Mouse (Mus musculus) gastrocnemius, postnatal 14 days (tissue): Measurements from ENCODE around the gene Cdh1. TPM values are rescaled to one million over a fixed set of nuclear protein-coding genes. Genes with fewer than 3 reads are reported as not detected.
"Not testable (repeated sequence)": the region's sequence is repeated elsewhere in the genome, so short reads cannot be mapped to it uniquely, and the experiment has no call there.

Source experiments
- DNase-seq: peaks from one replicate; pipeline ENCODE4 v3.0.0; 2021; ENCODE audit warnings: mixed read lengths
- intact Hi-C: fragments of 180-260 bp; cut with DNase I; formaldehyde crosslinking; loops from one replicate; pipeline ENCODE4 v1.15.1; 2025; ENCODE audit warnings: low total_unique reads
- long read RNA-seq, 2 experiments: library from polyadenylated mRNA; stranded (forward); transcript quantifications; one replicate each; pipeline ENCODE4 v2.0.0; 2021
- total RNA-seq, 2 experiments: library from RNA; stranded (reverse); gene quantifications; 2 replicates each; pipeline ENCODE4 v1.2.3; 2021

The Cdh1 gene
- 1 to 10 TPM in 1 of 2 experiments, under 1 TPM in 1; 0.55 to 1.4 TPM for total RNA-seq
- long read RNA-seq, experiment 1, partial matches to known transcripts: 1 of 1 reads
- long read RNA-seq, experiment 1, other reads (novel, unspliced or antisense): 0 of 1 reads
- long read RNA-seq, experiment 2: 0 reads

GRCm38 (mm10) chr8:106603131-106603819, at the start of gene Cdh1:
Gene Cdh1 (plus strand): TSS chr8:106603351.
- peak; percentile 13 for DNase-seq
- intact Hi-C loops: no loop called here

GRCm38 (mm10) chr8:106554011-106554410, 49.1 kb upstream of the Cdh1 start:
- intact Hi-C loops: no loop called here
- no peak for DNase-seq

- DNase-seq: no peak
- intact Hi-C loops: no loop called here
Observed at GRCm38 (mm10) chr8:106556068-106556645, 47.0 kb upstream of the Cdh1 start.

- DNase-seq: no peak
- intact Hi-C loops: no loop called here
Observed at GRCm38 (mm10) chr8:106559844-106560243, 43.3 kb upstream of the Cdh1 start.

GRCm38 (mm10) chr8:106561097-106561865, 41.9 kb upstream of the Cdh1 start:
- DNase-seq: peak; percentile 80
- intact Hi-C loops: no loop called here

- DNase-seq: peak; percentile 64
- intact Hi-C loops: loop anchor here (2.0 kb wide), 1 partner anchor 85 kb away; no protein-coding TSS in a partner anchor
Observed at GRCm38 (mm10) chr8:106563691-106564182, 39.4 kb upstream of the Cdh1 start.

GRCm38 (mm10) chr8:106569006-106569405, 34.1 kb upstream of the Cdh1 start:
- intact Hi-C loops: no loop called here

GRCm38 (mm10) chr8:106570386-106570785, 32.8 kb upstream of the Cdh1 start:
- intact Hi-C loops: no loop called here
- no peak for DNase-seq

More at GRCm38 (mm10) chr8:106569006-106569405, 34.1 kb upstream of the Cdh1 start:
- DNase-seq: no peak

GRCm38 (mm10) chr8:106571551-106572172, 31.5 kb upstream of the Cdh1 start:
- intact Hi-C loops: no loop called here
- DNase-seq: no peak

- DNase-seq, intact Hi-C loops: not testable (repeated sequence)
Observed at GRCm38 (mm10) chr8:106572175-106572574, 31.0 kb upstream of the Cdh1 start.

- DNase-seq, intact Hi-C loops: not testable (repeated sequence)
Observed at GRCm38 (mm10) chr8:106573168-106573567, 30.0 kb upstream of the Cdh1 start, which contains the start of gene Gm10073. Gene Gm10073 (minus strand): TSS chr8:106573461.

- intact Hi-C loops: no loop called here
- no peak for DNase-seq
Observed at GRCm38 (mm10) chr8:106574283-106574682, 28.9 kb upstream of the Cdh1 start.

- peak; percentile 27 for DNase-seq
- intact Hi-C loops: no loop called here
Observed at GRCm38 (mm10) chr8:106576849-106577555, 26.1 kb upstream of the Cdh1 start.

- intact Hi-C loops: no loop called here
Observed at GRCm38 (mm10) chr8:106579510-106579909, 23.6 kb upstream of the Cdh1 start.

GRCm38 (mm10) chr8:106581344-106582088, 21.6 kb upstream of the Cdh1 start:
- no peak for DNase-seq
- intact Hi-C loops: no loop called here

More at GRCm38 (mm10) chr8:106579510-106579909, 23.6 kb upstream of the Cdh1 start:
- no peak for DNase-seq

- no peak for DNase-seq
- intact Hi-C loops: no loop called here
Observed at GRCm38 (mm10) chr8:106584942-106585670, 18.0 kb upstream of the Cdh1 start.

GRCm38 (mm10) chr8:106585671-106586037, 17.5 kb upstream of the Cdh1 start:
- no peak for DNase-seq
- intact Hi-C loops: no loop called here

- intact Hi-C loops: no loop called here
- DNase-seq: peak; percentile 30
Observed at GRCm38 (mm10) chr8:106586896-106587295, 16.3 kb upstream of the Cdh1 start.
